Mouse (Mus musculus) CH12.LX (cell line): ENCODE results near the gene Ubap2.

Source experiments
- CTCF ChIP-seq, 2 experiments: IDR thresholded peaks in 1 of 2; conservative IDR thresholded peaks in 1 of 2; 2 replicates each; pipeline ENCODE4 v1.5.1; 2011 to 2012; ENCODE audit warnings: low read depth in 2 of 2, low read length in 2 of 2, improper control_type of control experiment in 1 of 2, inconsistent platforms in 1 of 2, mild to moderate bottlenecking in 1 of 2, moderate library complexity in 1 of 2
- EP300 ChIP-seq: IDR thresholded peaks from 2 replicates; pipeline ENCODE4 v1.6.1; 2011; ENCODE audit warnings: low read length, improper control_type of control experiment
- HCFC1 ChIP-seq: IDR thresholded peaks from 2 replicates; pipeline ENCODE4 v1.6.1; 2012; ENCODE audit warnings: low read depth, mild to moderate bottlenecking, inconsistent platforms, low read length, improper control_type of control experiment
- MAX ChIP-seq: IDR thresholded peaks from 2 replicates; pipeline ENCODE4 v1.6.1; 2011; ENCODE audit warnings: low read length, improper control_type of control experiment
- MAZ ChIP-seq: IDR thresholded peaks from 2 replicates; pipeline ENCODE4 v1.6.1; 2012; ENCODE audit warnings: low read depth, mild to moderate bottlenecking, inconsistent platforms, low read length, improper control_type of control experiment, moderate library complexity
- NRF1 ChIP-seq: IDR thresholded peaks from 2 replicates; pipeline ENCODE4 v1.6.1; 2014; ENCODE audit warnings: low read depth, mild to moderate bottlenecking, inconsistent platforms, low read length, improper control_type of control experiment, moderate library complexity
- POLR2A ChIP-seq: IDR thresholded peaks from 2 replicates; pipeline ENCODE4 v1.6.1; 2011; ENCODE audit warnings: low read depth, mild to moderate bottlenecking, improper control_type of control experiment, low read length
- RAD21 ChIP-seq: IDR thresholded peaks from 2 replicates; pipeline ENCODE4 v1.6.1; 2011; ENCODE audit warnings: low read depth, mild to moderate bottlenecking, low read length, improper control_type of control experiment, moderate library complexity
- USF2 ChIP-seq: conservative IDR thresholded peaks from 2 replicates; pipeline ENCODE4 v1.6.1; 2011; ENCODE audit warnings: low read depth, low read length, improper control_type of control experiment

DNA sequence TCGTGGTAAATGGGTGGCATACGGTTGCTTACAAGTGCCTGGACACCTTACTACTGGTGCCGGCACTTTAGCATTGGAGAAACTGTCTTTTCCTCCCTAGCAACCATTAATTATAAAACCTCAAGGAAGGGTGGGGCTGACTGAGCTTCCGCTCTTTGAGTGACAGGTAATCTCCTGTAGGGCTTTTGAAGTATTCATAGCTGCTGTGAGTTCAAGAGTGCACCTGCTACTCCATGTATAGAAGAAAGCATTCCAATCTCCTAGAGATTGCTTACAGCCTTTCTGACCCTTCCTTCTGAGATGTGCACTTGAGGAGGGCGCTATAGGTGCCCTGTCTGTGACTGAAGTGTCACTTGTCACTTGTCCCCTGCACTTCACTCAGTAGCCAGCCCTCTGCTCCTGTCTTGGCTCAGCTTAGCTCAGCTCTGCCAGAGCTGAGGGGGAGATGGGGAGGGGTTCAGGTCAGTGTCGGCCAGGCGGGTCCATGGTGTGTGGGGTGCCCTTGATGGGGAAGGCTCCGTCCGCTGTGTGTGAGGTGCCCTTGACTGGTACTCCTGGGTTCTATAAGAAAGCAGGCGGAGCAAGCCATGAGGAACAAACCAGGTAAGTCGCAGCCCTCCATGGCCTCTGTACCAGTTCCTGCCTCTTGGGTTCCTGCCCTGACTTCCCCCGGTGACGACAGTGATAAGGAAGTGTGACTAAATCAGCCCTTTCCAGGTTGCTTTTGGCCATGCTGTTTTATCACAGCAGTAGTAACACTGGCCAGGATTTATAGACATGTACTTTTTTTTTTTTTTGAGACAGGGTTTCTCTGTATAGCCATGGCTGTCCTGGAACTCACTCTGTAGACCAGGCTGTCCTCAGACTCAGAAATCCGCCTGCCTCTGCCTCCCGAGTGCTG lies 94.9 kb downstream of the Ubap2 start:
- TF ChIP-seq MAX (no peak), EP300 (no peak), CTCF (conservative IDR thresholded peaks at IDR 0.05 in 1 of 2, IDR thresholded peaks at IDR 0.05 in 1 of 2; ENCODE audit: low read depth in 2 of 2, low read length in 2 of 2) (no peak), POLR2A (no peak), MAZ (no peak), RAD21 (no peak), USF2 (no peak), NRF1 (no peak), HCFC1 (no peak)
